Mouse (Mus musculus) neural tube, embryonic 14.5 days (tissue): ENCODE data around the gene Gzme. TPM values are rescaled to one million over a fixed set of nuclear protein-coding genes. Genes with fewer than 3 reads are reported as not detected.
"Not testable (repeated sequence)": the region's sequence is repeated elsewhere in the genome, so short reads cannot be mapped to it uniquely, and the experiment has no call there.

Source experiments
- ATAC-seq: fragments of 200-750 bp; cut with Nextera tagmentation; 2 replicates; pipeline ENCODE4 v1.8.0; 2017; ENCODE audit warnings: low read depth, mild to moderate bottlenecking, moderate TSS enrichment, moderate library complexity
- H3K27ac ChIP-seq: fragments of 300-500 bp; sonication (generic); 2 replicates; pipeline ENCODE4 v1.5.1; 2014; ENCODE audit warnings: low read depth, mild to moderate bottlenecking, control low read depth, low read length, moderate library complexity, mixed read lengths
- H3K27me3 ChIP-seq: fragments of 300-500 bp; sonication (generic); 2 replicates; pipeline ENCODE4 v1.6.1; 2014; ENCODE audit warnings: low read length; ENCODE audit not compliant: control insufficient read depth, insufficient read depth
- H3K36me3 ChIP-seq: fragments of 300-500 bp; sonication (generic); 2 replicates; pipeline ENCODE4 v1.6.1; 2014; ENCODE audit warnings: low read length, mixed read lengths; ENCODE audit not compliant: control insufficient read depth, insufficient read depth
- H3K4me1 ChIP-seq: fragments of 300-500 bp; sonication (generic); 2 replicates; pipeline ENCODE4 v1.6.1; 2014; ENCODE audit warnings: low read length; ENCODE audit not compliant: control insufficient read depth, insufficient read depth
- H3K4me2 ChIP-seq: fragments of 300-500 bp; sonication (generic); 2 replicates; pipeline ENCODE4 v1.6.1; 2014; ENCODE audit warnings: mild to moderate bottlenecking, low read depth, low read length, control low read depth
- H3K4me3 ChIP-seq: fragments of 300-500 bp; sonication (generic); 2 replicates; pipeline ENCODE4 v1.5.1; 2014; ENCODE audit warnings: low read depth, low read length, control low read depth, mixed read lengths
- H3K9ac ChIP-seq: fragments of 300-500 bp; sonication (generic); replicated peaks from 2 replicates; pipeline ENCODE4 v1.6.1; 2014; ENCODE audit warnings: low read depth, mild to moderate bottlenecking, control low read depth, low read length, mixed read lengths
- H3K9me3 ChIP-seq: fragments of 300-500 bp; sonication (generic); 2 replicates; pipeline ENCODE4 v1.6.1; 2016; ENCODE audit warnings: low read length; ENCODE audit not compliant: control insufficient read depth
- WGBS: fragments of 180-500 bp; shearing (Covaris S2); extraction: QIAGEN DNeasy Blood & Tissue Kit; methylation state at CpG from one replicate; pipeline ENCODE4 v1.1.7; 2014; 5-methylcytosine and 5-hydroxymethylcytosine counted together
- polyA plus RNA-seq: library from polyadenylated mRNA; unstranded; fragments of >200 nt; fragmentation: Nextera tagmentation; extraction: Ambion mirVana; gene quantifications from 2 replicates; pipeline ENCODE4 v1.2.1, GENCODE M21; 2014

Gzme gene
- polyA plus RNA-seq, 1 experiment from 2014 or later, result not detected

GRCm38 (mm10) chr14:56115531-56116310 is 4.7 kb downstream of the Gzme start:
- not testable (repeated sequence) for H3K27ac ChIP-seq, ATAC-seq, H3K27me3 ChIP-seq, H3K4me3 ChIP-seq, H3K9me3 ChIP-seq, H3K9ac ChIP-seq, H3K4me2 ChIP-seq, H3K4me1 ChIP-seq, H3K36me3 ChIP-seq
- WGBS, result 92% methylated on average over 33 of the region's 33 CpGs

GRCm38 (mm10) chr14:56105447-56106180 is 14.8 kb downstream of the Gzme start:
- H3K4me1 ChIP-seq, result no peaks in the 10 kb centered on the region
- no peaks in the 10 kb centered on the region for H3K36me3 ChIP-seq
- H3K9ac ChIP-seq, result no peak overlapping the region
- ATAC-seq, result no peak
- H3K9me3 ChIP-seq, result no peaks in the 10 kb centered on the region
- H3K4me2 ChIP-seq, result no peak overlapping the region
- H3K27ac ChIP-seq, result no peak overlapping the region
- H3K27me3 ChIP-seq, result no peaks in the 10 kb centered on the region
- no peak overlapping the region for H3K4me3 ChIP-seq
- 76% methylated on average over 13 of the region's 13 CpGs for WGBS

- 90% methylated on average over 5 of the region's 5 CpGs for WGBS
- ATAC-seq, result no peak
- Histone ChIP-seq H3K36me3 (no peaks in the 10 kb centered on the region), H3K4me3 (no peak overlapping the region), H3K27ac (no peak overlapping the region), H3K9me3 (no peaks in the 10 kb centered on the region), H3K4me1 (no peaks in the 10 kb centered on the region), H3K9ac (no peak overlapping the region), H3K4me2 (no peak overlapping the region), H3K27me3 (no peaks in the 10 kb centered on the region)
Measured at GRCm38 (mm10) chr14:56105016-56105415, 15.4 kb downstream of the Gzme start.

- 75% methylated on average over 3 of the region's 3 CpGs for WGBS
- H3K36me3 ChIP-seq, result no peaks in the 10 kb centered on the region
- no peaks in the 10 kb centered on the region for H3K9me3 ChIP-seq
- no peaks in the 10 kb centered on the region for H3K4me1 ChIP-seq
- no peaks in the 10 kb centered on the region for H3K27me3 ChIP-seq
- no peak overlapping the region for H3K27ac ChIP-seq
- H3K9ac ChIP-seq, result no peak overlapping the region
- H3K4me3 ChIP-seq, result no peak overlapping the region
- ATAC-seq, result no peak
- H3K4me2 ChIP-seq, result no peak overlapping the region
Measured at GRCm38 (mm10) chr14:56103452-56103851, 17.0 kb downstream of the Gzme start.

GRCm38 (mm10) chr14:56102386-56102785 is 18.0 kb downstream of the Gzme start, which contains the start of gene Ctsg:
Gene Ctsg, minus strand, starts transcription at chr14:56102574.
- no peaks in the 10 kb centered on the region for H3K9me3 ChIP-seq
- H3K4me1 ChIP-seq, result no peaks in the 10 kb centered on the region
- H3K27ac ChIP-seq, result no peak within 1 kb of the TSS
- no peak within 1 kb of the TSS for H3K9ac ChIP-seq
- no peak within 1 kb of the TSS for H3K4me3 ChIP-seq
- H3K36me3 ChIP-seq, result no peaks in the 10 kb centered on the region
- no peaks in the 10 kb centered on the region for H3K27me3 ChIP-seq
- ATAC-seq, result no peak
- WGBS, result 83% methylated on average over 10 of the region's 10 CpGs
- no peak within 1 kb of the TSS for H3K4me2 ChIP-seq

GRCm38 (mm10) chr14:56098940-56099339 is 21.5 kb downstream of the Gzme start:
- Histone ChIP-seq H3K9me3 (no peaks in the 10 kb centered on the region), H3K27me3 (no peaks in the 10 kb centered on the region), H3K9ac (no peak overlapping the region), H3K4me1 (no peaks in the 10 kb centered on the region), H3K36me3 (no peaks in the 10 kb centered on the region), H3K4me3 (no peak overlapping the region), H3K4me2 (no peak overlapping the region), H3K27ac (no peak overlapping the region)
- WGBS, result 76% methylated on average over 4 of the region's 4 CpGs
- ATAC-seq, result no peak

GRCm38 (mm10) chr14:56097597-56097996 is 22.8 kb downstream of the Gzme start:
- Histone ChIP-seq H3K4me3 (no peak overlapping the region), H3K4me1 (no peaks in the 10 kb centered on the region), H3K9ac (no peak overlapping the region), H3K27ac (no peak overlapping the region), H3K9me3 (no peaks in the 10 kb centered on the region), H3K27me3 (no peaks in the 10 kb centered on the region), H3K36me3 (no peaks in the 10 kb centered on the region), H3K4me2 (no peak overlapping the region)
- no peak for ATAC-seq
- WGBS, result 89% methylated on average over 1 of the region's 1 CpGs

- ATAC-seq, result no peak
- 84% methylated on average over 2 of the region's 2 CpGs for WGBS
Measured at GRCm38 (mm10) chr14:56093353-56093752, 27.1 kb downstream of the Gzme start.

GRCm38 (mm10) chr14:56086711-56087110 is 33.7 kb downstream of the Gzme start:
- Histone ChIP-seq H3K27ac (no peak overlapping the region), H3K9ac (no peak overlapping the region), H3K36me3 (no peaks in the 10 kb centered on the region), H3K27me3 (no peaks in the 10 kb centered on the region), H3K9me3 (no peaks in the 10 kb centered on the region), H3K4me2 (no peak overlapping the region), H3K4me3 (no peak overlapping the region), H3K4me1 (no peaks in the 10 kb centered on the region)
- no peak for ATAC-seq
- 75% methylated on average over 3 of the region's 3 CpGs for WGBS

More at GRCm38 (mm10) chr14:56093353-56093752, 27.1 kb downstream of the Gzme start:
- Histone ChIP-seq H3K4me1 (no peaks in the 10 kb centered on the region), H3K9me3 (no peaks in the 10 kb centered on the region), H3K4me3 (no peak overlapping the region), H3K27ac (no peak overlapping the region), H3K27me3 (no peaks in the 10 kb centered on the region), H3K4me2 (no peak overlapping the region), H3K36me3 (no peaks in the 10 kb centered on the region), H3K9ac (no peak overlapping the region)
